Comparison of ENCODE assay signal across 7 mouse cellular contexts in genomic region chr1:51445854-51446460, GRCm38 (mm10). TPM values are rescaled to one million over a fixed set of nuclear protein-coding genes. Genes with fewer than 3 reads are reported as not detected.
DNase-seq lines count a peak whose midpoint lies in the region; ATAC-seq lines count a peak whose summit lies in the region.

No protein-coding gene starts in this region.

- no peak overlapping the region for H3K27ac ChIP-seq in neural tube, embryonic 11.5 days (ENCODE audit: low read depth, low read length)
- peak overlapping the region; percentile 47; the same call in 1 of the 2 replicates for H3K27ac ChIP-seq in hindbrain, embryonic 14.5 days

- no peak overlapping the region for H3K4me2 ChIP-seq in neural tube, embryonic 11.5 days (ENCODE audit: low read depth)
- H3K4me2 ChIP-seq in hindbrain, embryonic 14.5 days (replicated peaks): peak overlapping the region; percentile 15

- no peaks in the 10 kb centered on the region for H3K9me3 ChIP-seq in neural tube, embryonic 11.5 days (ENCODE audit: control insufficient read depth, low read length)
- H3K9me3 ChIP-seq in hindbrain, embryonic 14.5 days (ENCODE audit: control insufficient read depth, low read length): no peaks in the 10 kb centered on the region

- no peaks in the 10 kb centered on the region for H3K36me3 ChIP-seq in neural tube, embryonic 11.5 days (ENCODE audit: control insufficient read depth, insufficient read depth, low read length)
- H3K36me3 ChIP-seq in hindbrain, embryonic 14.5 days (replicated peaks; ENCODE audit: control insufficient read depth, insufficient read depth): no peaks in the 10 kb centered on the region

- intact Hi-C loops in left cerebral cortex, postnatal 14 days (cut with DNase I): no loop called here

- no peaks in the 10 kb centered on the region for H3K27me3 ChIP-seq in neural tube, embryonic 11.5 days (ENCODE audit: control insufficient read depth, insufficient read depth, low read length)
- no peaks in the 10 kb centered on the region for H3K27me3 ChIP-seq in hindbrain, embryonic 14.5 days (ENCODE audit: control insufficient read depth, insufficient read depth, low read length)

- H3K9ac ChIP-seq in neural tube, embryonic 11.5 days (ENCODE audit: low read length): no peak overlapping the region
- 0 out of 2 replicates have a peak overlapping the region, but pooled peaks have one; percentile 12 for H3K9ac ChIP-seq in hindbrain, embryonic 14.5 days

- ATAC-seq in neural tube, embryonic 11.5 days (ENCODE audit: insufficient read depth, low FRiP score, low TSS enrichment): no peak; the same call in 1 of the 2 replicates
- ATAC-seq in hindbrain, embryonic 14.5 days (ENCODE audit: low FRiP score): peak; percentile 60; the same call in 1 of the 2 replicates

- H3K4me1 ChIP-seq in neural tube, embryonic 11.5 days (ENCODE audit: control insufficient read depth, insufficient read depth, low read length): no peaks in the 10 kb centered on the region
- H3K4me1 ChIP-seq in hindbrain, embryonic 14.5 days (replicated peaks; ENCODE audit: control insufficient read depth, insufficient read depth, low read length): peaks cover 4% of the 10 kb centered on the region; the same call in 1 of the 2 replicates

- H3K4me3 ChIP-seq in neural tube, embryonic 11.5 days (ENCODE audit: low read depth, low read length): no peak overlapping the region
- no peak overlapping the region for H3K4me3 ChIP-seq in hindbrain, embryonic 14.5 days (replicated peaks; ENCODE audit: low read length)

- peak; percentile 51 for DNase-seq in neural tube, embryonic 11.5 days (ENCODE audit: low spot score)
- DNase-seq in neural tube, embryonic 10.5 days (ENCODE audit: extremely low spot score, low spot score): no peak
- peak; percentile 77 for DNase-seq in hindbrain, embryonic 14.5 days (ENCODE audit: low spot score)
- peak; percentile 45 to 52 for DNase-seq in left cerebral cortex, postnatal 14 days (ENCODE audit: low spot score in 2 of 2)
- peak; percentile 24 for DNase-seq in yolk sac, embryonic 10.5 days (ENCODE audit: low spot score)
- DNase-seq in urinary bladder, postnatal 4 days (ENCODE audit: low spot score in 2 of 2): no peak
- no peak for DNase-seq in MN1 (ENCODE audit: low spot score)

- WGBS in neural tube, embryonic 11.5 days: 33% methylated on average over 9 of the region's 9 CpGs
- WGBS in hindbrain, embryonic 14.5 days: 15% methylated on average over 9 of the region's 9 CpGs

RNA-seq across cellular contexts. Expression of gene Nabp1, which starts 32.3 kb away (rescaled TPM):
- polyA plus RNA-seq in neural tube, embryonic 11.5 days (2014; fragmentation: Nextera tagmentation; extraction: Ambion mirVana): 8.3 and 8.8 TPM in 2 replicates
- polyA plus RNA-seq in hindbrain, embryonic 14.5 days (2014; fragmentation: Nextera tagmentation; extraction: Ambion mirVana): 9.0 and 9.1 TPM in 2 replicates
- 10 to 100 TPM; 11.7 to 15.9 TPM for total RNA-seq in left cerebral cortex, postnatal 14 days (2021)

Comparison
In these comparisons a context has a peak if more than half of its experiments do, and no peak if none do; other contexts are left out.
1. DNase-seq: peak in neural tube, embryonic 11.5 days (single experiment), hindbrain, embryonic 14.5 days (single experiment), left cerebral cortex, postnatal 14 days (2 of 2) and yolk sac, embryonic 10.5 days (single experiment); none in neural tube, embryonic 10.5 days (single experiment), urinary bladder, postnatal 4 days (0 of 2) and MN1 (single experiment).